Mouse (Mus musculus): ENCODE data around the gene Smim13. TPM values are rescaled to one million over a fixed set of nuclear protein-coding genes. Genes with fewer than 3 reads are reported as not detected.
A peak's percentile ranks its signal among the peaks of the same experiment; 100 is the strongest.

Gene Smim13
- polyA plus RNA-seq, 1 experiment = 76.2 TPM

GRCm38 (mm10) chr13:41283256-41283655 is 33.6 kb downstream of the Smim13 start:
- Histone ChIP-seq H3K27ac (ENCODE audit: insufficient read depth, low read length) (no peak overlapping the region), H3K4me1 (ENCODE audit: control insufficient read depth, insufficient read depth, low read length) (no peaks in the 10 kb centered on the region), H3K4me3 (replicated peaks; ENCODE audit: insufficient read depth, low read depth, low read length) (no peak overlapping the region), H3K27me3 (ENCODE audit: control insufficient read depth, insufficient read depth, low read length) (no peaks in the 10 kb centered on the region)
- no peak for TF ChIP-seq POLR2A (IDR thresholded peaks at IDR 0.05; ENCODE audit: borderline replicate concordance, insufficient read depth, low read length)
- TF ChIP-seq CTCF (IDR thresholded peaks at IDR 0.05; ENCODE audit: borderline replicate concordance, insufficient read depth, low read depth, low read length) = peak; percentile 62
- WGBS = 16% methylated on average over 5 of the region's 5 CpGs
- DNase-seq = peak; percentile 49 to 52

- H3K27me3 ChIP-seq (ENCODE audit: control insufficient read depth, insufficient read depth, low read length) = no peaks in the 10 kb centered on the region
- 76% methylated on average over 4 of the region's 4 CpGs for WGBS
Observed at GRCm38 (mm10) chr13:41285448-41285847, 35.8 kb downstream of the Smim13 start.

GRCm38 (mm10) chr13:41286285-41286684 is 36.6 kb downstream of the Smim13 start:
- Histone ChIP-seq H3K4me1 (ENCODE audit: control insufficient read depth, insufficient read depth, low read length) (no peaks in the 10 kb centered on the region), H3K27ac (ENCODE audit: insufficient read depth, low read length) (no peak overlapping the region), H3K27me3 (ENCODE audit: control insufficient read depth, insufficient read depth, low read length) (no peaks in the 10 kb centered on the region), H3K4me3 (replicated peaks; ENCODE audit: insufficient read depth, low read depth, low read length) (no peak overlapping the region)
- DNase-seq = no peak
- WGBS = 36% methylated on average over 3 of the region's 3 CpGs
- no peak for TF ChIP-seq POLR2A (IDR thresholded peaks at IDR 0.05; ENCODE audit: borderline replicate concordance, insufficient read depth, low read length)
- TF ChIP-seq CTCF (IDR thresholded peaks at IDR 0.05; ENCODE audit: borderline replicate concordance, insufficient read depth, low read depth, low read length) = no peak

More at GRCm38 (mm10) chr13:41285448-41285847, 35.8 kb downstream of the Smim13 start:
- no peak overlapping the region for H3K27ac ChIP-seq (ENCODE audit: insufficient read depth, low read length)
- no peak overlapping the region for H3K4me3 ChIP-seq (replicated peaks; ENCODE audit: insufficient read depth, low read depth, low read length)
- TF ChIP-seq POLR2A (IDR thresholded peaks at IDR 0.05; ENCODE audit: borderline replicate concordance, insufficient read depth, low read length) (no peak), CTCF (IDR thresholded peaks at IDR 0.05; ENCODE audit: borderline replicate concordance, insufficient read depth, low read depth, low read length) (no peak)
- DNase-seq = no peak
- no peaks in the 10 kb centered on the region for H3K4me1 ChIP-seq (ENCODE audit: control insufficient read depth, insufficient read depth, low read length)

GRCm38 (mm10) chr13:41291466-41291974 is 41.9 kb downstream of the Smim13 start:
- Histone ChIP-seq H3K27me3 (ENCODE audit: control insufficient read depth, insufficient read depth, low read length) (no peaks in the 10 kb centered on the region; the same call in 1 of the 2 replicates), H3K27ac (ENCODE audit: insufficient read depth, low read length) (no peak overlapping the region), H3K4me1 (ENCODE audit: control insufficient read depth, insufficient read depth, low read length) (peaks cover 4% of the 10 kb centered on the region; the same call in 1 of the 2 replicates), H3K4me3 (replicated peaks; ENCODE audit: insufficient read depth, low read depth, low read length) (no peak overlapping the region)
- TF ChIP-seq POLR2A (IDR thresholded peaks at IDR 0.05; ENCODE audit: borderline replicate concordance, insufficient read depth, low read length) (no peak), CTCF (IDR thresholded peaks at IDR 0.05; ENCODE audit: borderline replicate concordance, insufficient read depth, low read depth, low read length) (no peak)
- DNase-seq = no peak
- 89% methylated on average over 4 of the region's 4 CpGs for WGBS

- Histone ChIP-seq H3K27ac (ENCODE audit: insufficient read depth, low read length) (no peak overlapping the region), H3K4me1 (ENCODE audit: control insufficient read depth, insufficient read depth, low read length) (peaks cover 4% of the 10 kb centered on the region; the same call in 1 of the 2 replicates), H3K4me3 (replicated peaks; ENCODE audit: insufficient read depth, low read depth, low read length) (no peak overlapping the region), H3K27me3 (ENCODE audit: control insufficient read depth, insufficient read depth, low read length) (no peaks in the 10 kb centered on the region; the same call in 1 of the 2 replicates)
- no peak for TF ChIP-seq CTCF (IDR thresholded peaks at IDR 0.05; ENCODE audit: borderline replicate concordance, insufficient read depth, low read depth, low read length)
- TF ChIP-seq POLR2A (IDR thresholded peaks at IDR 0.05; ENCODE audit: borderline replicate concordance, insufficient read depth, low read length) = no peak
- DNase-seq = no peak
- WGBS = 50% methylated on average over 5 of the region's 5 CpGs
Observed at GRCm38 (mm10) chr13:41293595-41293994, 44.0 kb downstream of the Smim13 start.

GRCm38 (mm10) chr13:41295886-41296285 is 46.2 kb downstream of the Smim13 start:
- no peak for TF ChIP-seq POLR2A (IDR thresholded peaks at IDR 0.05; ENCODE audit: borderline replicate concordance, insufficient read depth, low read length)
- TF ChIP-seq CTCF (IDR thresholded peaks at IDR 0.05; ENCODE audit: borderline replicate concordance, insufficient read depth, low read depth, low read length) = no peak
- Histone ChIP-seq H3K4me1 (ENCODE audit: control insufficient read depth, insufficient read depth, low read length) (peaks cover 4% of the 10 kb centered on the region; the same call in 1 of the 2 replicates), H3K27me3 (ENCODE audit: control insufficient read depth, insufficient read depth, low read length) (no peaks in the 10 kb centered on the region; the same call in 1 of the 2 replicates), H3K4me3 (replicated peaks; ENCODE audit: insufficient read depth, low read depth, low read length) (no peak overlapping the region), H3K27ac (ENCODE audit: insufficient read depth, low read length) (no peak overlapping the region)
- 32% methylated on average over 6 of the region's 6 CpGs for WGBS
- no peak for DNase-seq

GRCm38 (mm10) chr13:41296396-41296795 is 46.8 kb downstream of the Smim13 start:
- DNase-seq = peak in 1 of 2 experiments; percentile 23
- WGBS = 3% methylated on average over 10 of the region's 10 CpGs
- no peak overlapping the region for H3K27ac ChIP-seq (ENCODE audit: insufficient read depth, low read length)
- TF ChIP-seq CTCF (IDR thresholded peaks at IDR 0.05; ENCODE audit: borderline replicate concordance, insufficient read depth, low read depth, low read length) = no peak
- no peak for TF ChIP-seq POLR2A (IDR thresholded peaks at IDR 0.05; ENCODE audit: borderline replicate concordance, insufficient read depth, low read length)
- H3K4me3 ChIP-seq (replicated peaks; ENCODE audit: insufficient read depth, low read depth, low read length) = no peak overlapping the region
- peaks cover 4% of the 10 kb centered on the region; the same call in 1 of the 2 replicates for H3K4me1 ChIP-seq (ENCODE audit: control insufficient read depth, insufficient read depth, low read length)
- H3K27me3 ChIP-seq (ENCODE audit: control insufficient read depth, insufficient read depth, low read length) = no peaks in the 10 kb centered on the region; the same call in 1 of the 2 replicates

GRCm38 (mm10) chr13:41298533-41298932 is 48.9 kb downstream of the Smim13 start:
- 50% methylated on average over 2 of the region's 2 CpGs for WGBS
- Histone ChIP-seq H3K27me3 (ENCODE audit: control insufficient read depth, insufficient read depth, low read length) (no peaks in the 10 kb centered on the region; the same call in 1 of the 2 replicates), H3K4me3 (replicated peaks; ENCODE audit: insufficient read depth, low read depth, low read length) (no peak overlapping the region), H3K27ac (ENCODE audit: insufficient read depth, low read length) (no peak overlapping the region), H3K4me1 (ENCODE audit: control insufficient read depth, insufficient read depth, low read length) (peaks cover 4% of the 10 kb centered on the region; the same call in 1 of the 2 replicates)
- no peak for DNase-seq
- TF ChIP-seq POLR2A (IDR thresholded peaks at IDR 0.05; ENCODE audit: borderline replicate concordance, insufficient read depth, low read length) = no peak
- TF ChIP-seq CTCF (IDR thresholded peaks at IDR 0.05; ENCODE audit: borderline replicate concordance, insufficient read depth, low read depth, low read length) = no peak

All from cerebellum, adult 2 months (tissue).